In genomic region chr6:4397695-4398598, GRCm38 (mm10) we compare ENCODE assay signal across 9 mouse cellular contexts.
DNase-seq lines count a peak whose midpoint lies in the region; ATAC-seq lines count a peak whose summit lies in the region.
"Had no signal": no experiment of that assay in that cellular context is flagged by ENCODE, and none has a peak within 500 bp of the region (broad histone marks: within the 10 kb centered on the region; RNA-seq: fewer than 3 reads in every experiment).

No protein-coding gene starts in this region.

- H3K4me1 ChIP-seq in forebrain, embryonic 13.5 days = peaks cover 18% of the 10 kb centered on the region; the same call in 1 of the 2 replicates
- H3K4me1 ChIP-seq in forebrain, embryonic 12.5 days = peaks cover 12% of the 10 kb centered on the region
- H3K4me1 ChIP-seq in neural tube, embryonic 13.5 days (replicated peaks) = peaks cover 15% of the 10 kb centered on the region

- no peaks in the 10 kb centered on the region for H3K27me3 ChIP-seq in forebrain, embryonic 13.5 days
- H3K27me3 ChIP-seq in forebrain, embryonic 12.5 days = no peaks in the 10 kb centered on the region
- no peaks in the 10 kb centered on the region for H3K27me3 ChIP-seq in neural tube, embryonic 13.5 days

- ATAC-seq in forebrain, embryonic 13.5 days = peak; percentile 25
- ATAC-seq in forebrain, embryonic 12.5 days (ENCODE audit: low FRiP score) = no peak
- ATAC-seq in neural tube, embryonic 13.5 days (ENCODE audit: low read depth) = peak; percentile 19; the same call in 1 of the 2 replicates

- no peak overlapping the region for H3K9ac ChIP-seq in forebrain, embryonic 13.5 days
- H3K9ac ChIP-seq in forebrain, embryonic 12.5 days = no peak overlapping the region
- H3K9ac ChIP-seq in neural tube, embryonic 13.5 days = no peak overlapping the region
- H3K9ac ChIP-seq: liver, embryonic 14.5 days had no signal

- H3K36me3 ChIP-seq in forebrain, embryonic 13.5 days (ENCODE audit: poor library complexity, severe bottlenecking) = no peaks in the 10 kb centered on the region
- H3K36me3 ChIP-seq in forebrain, embryonic 12.5 days (replicated peaks) = no peaks in the 10 kb centered on the region
- H3K36me3 ChIP-seq in neural tube, embryonic 13.5 days = no peaks in the 10 kb centered on the region

- H3K4me2 ChIP-seq in forebrain, embryonic 13.5 days = peak overlapping the region; percentile 27; the same call in 1 of the 2 replicates
- no peak overlapping the region for H3K4me2 ChIP-seq in forebrain, embryonic 12.5 days
- H3K4me2 ChIP-seq in neural tube, embryonic 13.5 days = peak overlapping the region; percentile 36

- DNase-seq in embryo, embryonic 9.5 days (ENCODE audit: extremely low spot score) = peak; percentile 21
- DNase-seq in layer of hippocampus, adult 9-10 months (ENCODE audit: low spot score) = peak; percentile 17
- no peak for DNase-seq in urinary bladder, adult 2 months (ENCODE audit: low spot score)
- DNase-seq in kidney, postnatal 36 days = no peak
- no peak for DNase-seq in spleen, postnatal 4 days (ENCODE audit: low spot score in 2 of 2)

- WGBS in forebrain, embryonic 13.5 days = 51% methylated on average over 16 of the region's 16 CpGs
- 56% methylated on average over 16 of the region's 16 CpGs for WGBS in forebrain, embryonic 12.5 days
- 37% methylated on average over 16 of the region's 16 CpGs for WGBS in neural tube, embryonic 13.5 days

- H3K27ac ChIP-seq in forebrain, embryonic 13.5 days = no peak overlapping the region
- H3K27ac ChIP-seq in forebrain, embryonic 12.5 days = no peak overlapping the region
- H3K27ac ChIP-seq in neural tube, embryonic 13.5 days (replicated peaks) = no peak overlapping the region
- H3K27ac ChIP-seq: liver, embryonic 14.5 days had no signal

- no peaks in the 10 kb centered on the region for H3K9me3 ChIP-seq in forebrain, embryonic 13.5 days (replicated peaks)
- no peaks in the 10 kb centered on the region for H3K9me3 ChIP-seq in forebrain, embryonic 12.5 days
- no peaks in the 10 kb centered on the region for H3K9me3 ChIP-seq in neural tube, embryonic 13.5 days

- H3K4me3 ChIP-seq in forebrain, embryonic 13.5 days = no peak overlapping the region
- H3K4me3 ChIP-seq in forebrain, embryonic 12.5 days (replicated peaks) = no peak overlapping the region
- no peak overlapping the region for H3K4me3 ChIP-seq in neural tube, embryonic 13.5 days

Comparison
In these comparisons a context has a peak if more than half of its experiments do, and no peak if none do; other contexts are left out.
1. DNase-seq: peak in embryo, embryonic 9.5 days (single experiment) and layer of hippocampus, adult 9-10 months (single experiment); none in urinary bladder, adult 2 months (single experiment), kidney, postnatal 36 days (0 of 2) and spleen, postnatal 4 days (0 of 2).